Mouse (Mus musculus) Patski (cell line): ENCODE results near the gene Vps4a. TPM values are rescaled to one million over a fixed set of nuclear protein-coding genes. Genes with fewer than 3 reads are reported as not detected.
A peak's percentile ranks its signal among the peaks of the same experiment; 100 is the strongest.
"Not testable (repeated sequence)": the region's sequence is repeated elsewhere in the genome, so short reads cannot be mapped to it uniquely, and the experiment has no call there.

Experiments used
- ATAC-seq: fragments of 100-300 bp; one replicate; pipeline ENCODE4 v1.8.0; 2021
- CTCF ChIA-PET: fragments of 350-600 bp; sonication (Branson Sonifier 250); formaldehyde crosslinking; loops from one replicate; lab custom pipeline; 2022; ENCODE audit warnings: inconsistent platforms; lab: Charles Lee
- POLR2A ChIA-PET: fragments of 350-600 bp; sonication (Branson Sonifier 250); formaldehyde crosslinking; loops from one replicate; lab custom pipeline; 2022; ENCODE audit warnings: antibody characterized with exemption, inconsistent platforms; lab: Charles Lee
- DNase-seq: peaks from one replicate; pipeline ENCODE4 v3.0.0-alpha.2; 2011; ENCODE audit warnings: low read depth, low spot score
- H3K27me3 ChIP-seq: fragments of 371-371 bp; one replicate; pipeline ENCODE4 v1.5.1; 2021
- CTCF ChIP-seq: fragments of 100-300 bp; IDR thresholded peaks from one replicate; pipeline ENCODE4 v1.5.1; 2021
- in situ Hi-C: fragments of 300-500 bp; cut with MboI; formaldehyde crosslinking; loops from 3 replicates; pipeline ENCODE4 v1.11.1; 2018; ENCODE audit warnings: low pct_unique_long_range_greater_than_20kb, mixed read lengths
- polyA plus RNA-seq: library from polyadenylated mRNA; unstranded; gene quantifications from one replicate; pipeline ENCODE4 v1.2.3, GENCODE M21; 2021

Gene Vps4a
- 57.2 TPM for polyA plus RNA-seq

GRCm38 (mm10) chr8:107030650-107031576 is at the start of gene Vps4a:
Gene Vps4a (plus strand): TSS chr8:107031222.
- ChIA-PET POLR2A (no interaction called here), CTCF (interaction anchor here (1.1 kb wide), 1 partner anchor 313 kb away, joined by 4 read pairs; no protein-coding TSS in a partner anchor)
- in situ Hi-C loops: no loop called here
- DNase-seq (peak; percentile 55), ATAC-seq (peak; percentile 89)
- no peaks in the 10 kb centered on the region for H3K27me3 ChIP-seq
- peak; percentile 99 for TF ChIP-seq CTCF

GRCm38 (mm10) chr8:106985404-106985821 is 45.6 kb upstream of the Vps4a start:
- no peaks in the 10 kb centered on the region for H3K27me3 ChIP-seq
- TF ChIP-seq CTCF: no peak
- ChIA-PET POLR2A (no interaction called here), CTCF (interaction anchor here (0.6 to 1.2 kb wide), 3 partner anchors 9 to 28 kb away, joined by 3 read pairs; no protein-coding TSS in a partner anchor)
- in situ Hi-C loops: loop anchor here (25.0 kb wide), 1 partner anchor 573 kb away; the partner anchor contains the start of gene Zfp90
- DNase-seq: no peak
- ATAC-seq: no peak

- in situ Hi-C loops: loop anchor here (25.0 kb wide), 1 partner anchor 574 kb away; the partner anchor contains the start of gene Zfp90
- ATAC-seq: no peak
- ChIA-PET POLR2A (interaction anchor here (0.6 to 1.0 kb wide), 2 partner anchors 11 to 15 kb away, joined by 3 to 4 read pairs; no protein-coding TSS in a partner anchor), CTCF (interaction anchor here (0.6 to 3.4 kb wide), 5 partner anchors 9 to 28 kb away, joined by 3 to 13 read pairs (median 3); no protein-coding TSS in a partner anchor)
- no peak for TF ChIP-seq CTCF
- no peaks in the 10 kb centered on the region for H3K27me3 ChIP-seq
- DNase-seq: no peak
Observed at GRCm38 (mm10) chr8:106985951-106986350, 45.1 kb upstream of the Vps4a start.

GRCm38 (mm10) chr8:106987557-106987956 is 43.5 kb upstream of the Vps4a start:
- ChIA-PET CTCF (interaction anchor here (0.8 to 3.4 kb wide), 4 partner anchors 9 to 49 kb away, joined by 3 to 13 read pairs (median 4); no protein-coding TSS in a partner anchor), POLR2A (interaction anchor here (1.4 kb wide), 1 partner anchor 52 kb away, joined by 4 read pairs; the partner anchor contains the start of gene Sntb2)
- in situ Hi-C loops: loop anchor here (25.0 kb wide), 1 partner anchor 575 kb away; the partner anchor contains the start of gene Zfp90

GRCm38 (mm10) chr8:106991393-106991792 is 39.6 kb upstream of the Vps4a start:
- CTCF ChIA-PET: interaction anchor here (0.7 to 1.9 kb wide), 2 partner anchors 11 to 103 kb away, joined by 3 to 6 read pairs; no protein-coding TSS in a partner anchor
- DNase-seq: no peak
- POLR2A ChIA-PET: interaction anchor here (0.7 to 0.9 kb wide), 2 partner anchors 12 to 104 kb away, joined by 3 read pairs; no protein-coding TSS in a partner anchor
- H3K27me3 ChIP-seq: no peaks in the 10 kb centered on the region
- in situ Hi-C loops: loop anchor here (25.0 kb wide), 1 partner anchor 579 kb away; the partner anchor contains the start of gene Zfp90
- no peak for ATAC-seq
- no peak for TF ChIP-seq CTCF

More at GRCm38 (mm10) chr8:106987557-106987956, 43.5 kb upstream of the Vps4a start:
- H3K27me3 ChIP-seq: no peaks in the 10 kb centered on the region
- DNase-seq: peak; percentile 63
- peak; percentile 94 for ATAC-seq
- TF ChIP-seq CTCF: no peak

GRCm38 (mm10) chr8:106996339-106996738 is 34.7 kb upstream of the Vps4a start:
- CTCF ChIA-PET, ATAC-seq, H3K27me3 ChIP-seq, DNase-seq: not testable (repeated sequence)
- in situ Hi-C loops: loop anchor here (25.0 kb wide), 1 partner anchor 584 kb away; the partner anchor contains the start of gene Zfp90
- POLR2A ChIA-PET: interaction anchor here (0.5 kb wide), 1 partner anchor 272 kb away, joined by 5 read pairs; no protein-coding TSS in a partner anchor
- TF ChIP-seq CTCF: peak; percentile 60

- no peak for TF ChIP-seq CTCF
- no peaks in the 10 kb centered on the region for H3K27me3 ChIP-seq
- in situ Hi-C loops: loop anchor here (25.0 kb wide), 1 partner anchor 585 kb away; the partner anchor contains the start of gene Zfp90
- DNase-seq (no peak), ATAC-seq (no peak)
- ChIA-PET POLR2A (interaction anchor here (0.6 kb wide), 1 partner anchor 72 kb away, joined by 3 read pairs; no protein-coding TSS in a partner anchor), CTCF (interaction anchor here (1.1 to 1.2 kb wide), 2 partner anchors 10 to 54 kb away, joined by 3 read pairs; no protein-coding TSS in a partner anchor)
Observed at GRCm38 (mm10) chr8:106997416-106997815, 33.6 kb upstream of the Vps4a start.

GRCm38 (mm10) chr8:106999068-106999467 is 32.0 kb upstream of the Vps4a start:
- no peak for DNase-seq

GRCm38 (mm10) chr8:107002532-107002931 is 28.5 kb upstream of the Vps4a start:
- ChIA-PET CTCF (interaction anchor here (0.6 to 3.3 kb wide), 25 partner anchors 8 to 284 kb away, joined by 3 to 22 read pairs (median 4); partner anchors contain the start of gene Sntb2), POLR2A (interaction anchor here (0.7 to 1.2 kb wide), 4 partner anchors 11 to 109 kb away, joined by 3 read pairs; no protein-coding TSS in a partner anchor)
- ATAC-seq (peak; percentile 60), DNase-seq (no peak)
- in situ Hi-C loops: loop anchor here (5.0 kb wide), 2 partner anchors 105 to 285 kb away; no protein-coding TSS in a partner anchor
- no peaks in the 10 kb centered on the region for H3K27me3 ChIP-seq
- peak; percentile 99 for TF ChIP-seq CTCF

More at GRCm38 (mm10) chr8:106999068-106999467, 32.0 kb upstream of the Vps4a start:
- no peak for ATAC-seq
- H3K27me3 ChIP-seq: no peaks in the 10 kb centered on the region
- in situ Hi-C loops: loop anchor here (25.0 kb wide), 1 partner anchor 587 kb away; the partner anchor contains the start of gene Zfp90
- CTCF ChIA-PET: interaction anchor here (0.9 to 1.3 kb wide), 2 partner anchors 92 to 281 kb away, joined by 4 read pairs; no protein-coding TSS in a partner anchor
- POLR2A ChIA-PET: interaction anchor here (0.6 kb wide), 1 partner anchor 1123 kb away, joined by 3 read pairs; no protein-coding TSS in a partner anchor
- no peak for TF ChIP-seq CTCF
